Mouse (Mus musculus): ENCODE measurements around the gene Trio. TPM values are rescaled to one million over a fixed set of nuclear protein-coding genes. Genes with fewer than 3 reads are reported as not detected.
A peak's percentile ranks its signal among the peaks of the same experiment; 100 is the strongest.
"Not testable (repeated sequence)": the region's sequence is repeated elsewhere in the genome, so short reads cannot be mapped to it uniquely, and the experiment has no call there.

Trio gene
- polyA plus RNA-seq, 1 experiment from 2014 or later: 103 TPM

GRCm38 (mm10) chr15:27831646-27832045, 194.0 kb downstream of the Trio start:
- in situ Hi-C loops (cut with MboI; ENCODE audit: low pct_unique_long_range_greater_than_20kb): no loop called here
- CTCF ChIA-PET: interaction anchor here (1.2 to 1.9 kb wide), 3 partner anchors 80 to 183 kb away, joined by 3 to 11 read pairs (median 4); no protein-coding TSS in a partner anchor
- DNase-seq (ENCODE audit: low read depth, low spot score) (no peak), ATAC-seq (no peak)
- no peaks in the 10 kb centered on the region for H3K27me3 ChIP-seq
- POLR2A ChIA-PET: no interaction called here
- TF ChIP-seq CTCF (IDR thresholded peaks at IDR 0.05): no peak

- POLR2A ChIA-PET: interaction anchor here (1.0 kb wide), 1 partner anchor 11 kb away, joined by 3 read pairs; no protein-coding TSS in a partner anchor
- ATAC-seq: not testable (repeated sequence)
Observed at GRCm38 (mm10) chr15:27827871-27828270, 197.8 kb downstream of the Trio start.

GRCm38 (mm10) chr15:27826886-27827285, 198.8 kb downstream of the Trio start:
- ChIA-PET CTCF (interaction anchor here (1.4 kb wide), 1 partner anchor 75 kb away, joined by 9 read pairs; no protein-coding TSS in a partner anchor), POLR2A (no interaction called here)
- DNase-seq (ENCODE audit: low read depth, low spot score): no peak
- in situ Hi-C loops (cut with MboI; ENCODE audit: low pct_unique_long_range_greater_than_20kb): loop anchor here (5.0 to 10.0 kb wide), 2 partner anchors 75 to 172 kb away; no protein-coding TSS in a partner anchor
- TF ChIP-seq CTCF (IDR thresholded peaks at IDR 0.05): no peak
- H3K27me3 ChIP-seq: no peaks in the 10 kb centered on the region
- ATAC-seq: no peak

More at GRCm38 (mm10) chr15:27827871-27828270, 197.8 kb downstream of the Trio start:
- in situ Hi-C loops (cut with MboI; ENCODE audit: low pct_unique_long_range_greater_than_20kb): loop anchor here (5.0 to 10.0 kb wide), 2 partner anchors 76 to 173 kb away; no protein-coding TSS in a partner anchor
- CTCF ChIA-PET: interaction anchor here (0.8 kb wide), 1 partner anchor 76 kb away, joined by 3 read pairs; no protein-coding TSS in a partner anchor
- not testable (repeated sequence) for DNase-seq (ENCODE audit: low read depth, low spot score); H3K27me3 ChIP-seq

GRCm38 (mm10) chr15:27826048-27826637, 199.5 kb downstream of the Trio start:
- no peak for ATAC-seq
- CTCF ChIA-PET: interaction anchor here (1.4 kb wide), 2 partner anchors 18 to 75 kb away, joined by 4 to 9 read pairs; no protein-coding TSS in a partner anchor
- no peaks in the 10 kb centered on the region for H3K27me3 ChIP-seq
- DNase-seq (ENCODE audit: low read depth, low spot score): no peak
- in situ Hi-C loops (cut with MboI; ENCODE audit: low pct_unique_long_range_greater_than_20kb): loop anchor here (5.0 to 10.0 kb wide), 2 partner anchors 74 to 171 kb away; no protein-coding TSS in a partner anchor
- TF ChIP-seq CTCF (IDR thresholded peaks at IDR 0.05): no peak
- POLR2A ChIA-PET: no interaction called here

- TF ChIP-seq CTCF (IDR thresholded peaks at IDR 0.05): no peak
- ATAC-seq: no peak
- POLR2A ChIA-PET: no interaction called here
- DNase-seq (ENCODE audit: low read depth, low spot score): no peak
- in situ Hi-C loops (cut with MboI; ENCODE audit: low pct_unique_long_range_greater_than_20kb): loop anchor here (5.0 to 10.0 kb wide), 2 partner anchors 73 to 171 kb away; no protein-coding TSS in a partner anchor
- no peaks in the 10 kb centered on the region for H3K27me3 ChIP-seq
- CTCF ChIA-PET: interaction anchor here (1.4 kb wide), 2 partner anchors 19 to 74 kb away, joined by 4 to 9 read pairs; no protein-coding TSS in a partner anchor
Observed at GRCm38 (mm10) chr15:27825390-27825789, 200.3 kb downstream of the Trio start.

GRCm38 (mm10) chr15:27823581-27823980, 202.1 kb downstream of the Trio start:
- ChIA-PET CTCF (interaction anchor here (0.7 to 4.3 kb wide), 22 partner anchors 9 to 494 kb away, joined by 3 to 59 read pairs (median 4); no protein-coding TSS in a partner anchor), POLR2A (interaction anchor here (0.7 kb wide), 1 partner anchor 71 kb away, joined by 3 read pairs; no protein-coding TSS in a partner anchor)
- no peaks in the 10 kb centered on the region for H3K27me3 ChIP-seq
- no peak for ATAC-seq
- in situ Hi-C loops (cut with MboI; ENCODE audit: low pct_unique_long_range_greater_than_20kb): loop anchor here (10.0 kb wide), 1 partner anchor 169 kb away; no protein-coding TSS in a partner anchor
- peak; percentile 81 for TF ChIP-seq CTCF (IDR thresholded peaks at IDR 0.05)
- no peak for DNase-seq (ENCODE audit: low read depth, low spot score)

GRCm38 (mm10) chr15:27822461-27822860, 203.2 kb downstream of the Trio start:
- POLR2A ChIA-PET: interaction anchor here (1.5 kb wide), 1 partner anchor 71 kb away, joined by 4 read pairs; no protein-coding TSS in a partner anchor
- ATAC-seq (no peak), DNase-seq (ENCODE audit: low read depth, low spot score) (no peak)
- no peak for TF ChIP-seq CTCF (IDR thresholded peaks at IDR 0.05)
- H3K27me3 ChIP-seq: no peaks in the 10 kb centered on the region
- CTCF ChIA-PET: interaction anchor here (0.8 to 4.3 kb wide), 12 partner anchors 8 to 70 kb away, joined by 3 to 59 read pairs (median 5); no protein-coding TSS in a partner anchor
- in situ Hi-C loops (cut with MboI; ENCODE audit: low pct_unique_long_range_greater_than_20kb): loop anchor here (10.0 kb wide), 1 partner anchor 168 kb away; no protein-coding TSS in a partner anchor

- in situ Hi-C loops (cut with MboI; ENCODE audit: low pct_unique_long_range_greater_than_20kb): loop anchor here (10.0 kb wide), 1 partner anchor 167 kb away; no protein-coding TSS in a partner anchor
- CTCF ChIA-PET: interaction anchor here (1.1 to 4.3 kb wide), 4 partner anchors 8 to 70 kb away, joined by 3 to 59 read pairs (median 6); no protein-coding TSS in a partner anchor
- no peak for TF ChIP-seq CTCF (IDR thresholded peaks at IDR 0.05)
- POLR2A ChIA-PET: interaction anchor here (1.5 kb wide), 1 partner anchor 70 kb away, joined by 4 read pairs; no protein-coding TSS in a partner anchor
- no peak for DNase-seq (ENCODE audit: low read depth, low spot score)
- no peaks in the 10 kb centered on the region for H3K27me3 ChIP-seq
- peak; percentile 58 for ATAC-seq
Observed at GRCm38 (mm10) chr15:27821651-27822364, 203.8 kb downstream of the Trio start.

- H3K27me3 ChIP-seq: no peaks in the 10 kb centered on the region
- no peak for ATAC-seq
Observed at GRCm38 (mm10) chr15:27817096-27817495, 208.6 kb downstream of the Trio start.

More at GRCm38 (mm10) chr15:27817096-27817495, 208.6 kb downstream of the Trio start:
- TF ChIP-seq CTCF (IDR thresholded peaks at IDR 0.05): no peak
- in situ Hi-C loops (cut with MboI; ENCODE audit: low pct_unique_long_range_greater_than_20kb): no loop called here
- ChIA-PET CTCF (no interaction called here), POLR2A (interaction anchor here (1.1 kb wide), 1 partner anchor 54 kb away, joined by 3 read pairs; no protein-coding TSS in a partner anchor)
- no peak for DNase-seq (ENCODE audit: low read depth, low spot score)
